Mouse (Mus musculus): ENCODE results near the gene Vmn1r123. TPM values are rescaled to one million over a fixed set of nuclear protein-coding genes. Genes with fewer than 3 reads are reported as not detected.
"Not testable (repeated sequence)": the region's sequence is repeated elsewhere in the genome, so short reads cannot be mapped to it uniquely, and the experiment has no call there.

Vmn1r123 gene
- total RNA-seq (2022) = not detected

GRCm38 (mm10) chr7:21161885-21162284 is at the start of gene Vmn1r123:
Gene Vmn1r123, plus strand, starts transcription at chr7:21162185.
- DNase-seq (ENCODE audit: low spot score in 2 of 2) = not testable (repeated sequence)

- not testable (repeated sequence) for DNase-seq (ENCODE audit: low spot score in 2 of 2)
These were observed 28.0 kb upstream of the Vmn1r123 start, which contains the start of gene Vmn1r122 for GRCm38 (mm10) chr7:21134028-21134427. Gene Vmn1r122, minus strand, starts transcription at chr7:21134128.

GRCm38 (mm10) chr7:21190323-21190722 is 28.3 kb downstream of the Vmn1r123 start, which contains the start of gene Gm5157:
Gene Gm5157, minus strand, starts transcription at chr7:21190423.
- DNase-seq (ENCODE audit: low spot score in 2 of 2) = not testable (repeated sequence)

Other genes starting within 250 kb of the Vmn1r123 start
- gene Vmn1r118, start 249.8 kb upstream of the Vmn1r123 start, total RNA-seq (2022) = not detected
- gene Vmn1r119, start 149.7 kb upstream of the Vmn1r123 start, total RNA-seq (2022) = not detected
- gene Vmn1r120, start 108.4 kb upstream of the Vmn1r123 start, total RNA-seq (2022) = not detected
- gene Vmn1r121, start 63.7 kb upstream of the Vmn1r123 start, total RNA-seq (2022) = not detected
- gene Vmn1r122, start 28.1 kb upstream of the Vmn1r123 start, total RNA-seq (2022) = not detected
- gene Gm5157, start 28.2 kb downstream of the Vmn1r123 start, total RNA-seq (2022) = not detected
- gene Vmn1r124, start 98.4 kb downstream of the Vmn1r123 start, total RNA-seq (2022) = not detected
- gene Vmn1r125, start 110.0 kb downstream of the Vmn1r123 start, total RNA-seq (2022) = not detected
- not detected for gene Vmn1r126, start 139.3 kb downstream of the Vmn1r123 start, total RNA-seq (2022)
- gene Vmn1r127, start 157.7 kb downstream of the Vmn1r123 start, total RNA-seq (2022) = not detected
- not detected for gene Vmn1r128, start 187.2 kb downstream of the Vmn1r123 start, total RNA-seq (2022)
- gene Vmn1r129, start 199.1 kb downstream of the Vmn1r123 start, total RNA-seq (2022) = not detected

Measured in left cerebral cortex, adult 8-10 months (tissue).